Mouse (Mus musculus) midbrain, embryonic 12.5 days (tissue): ENCODE results near the gene Rasip1. TPM values are rescaled to one million over a fixed set of nuclear protein-coding genes. Genes with fewer than 3 reads are reported as not detected.

Source experiments
- ATAC-seq: fragments of 200-750 bp; cut with Nextera tagmentation; 2 replicates; pipeline ENCODE4 v1.8.0; 2017; ENCODE audit warnings: low read depth, moderate TSS enrichment, moderate library complexity; ENCODE audit not compliant: low FRiP score
- H3K27ac ChIP-seq: fragments of 300-500 bp; sonication (generic); replicated peaks from 2 replicates; pipeline ENCODE4 v1.5.1; 2016; ENCODE audit warnings: mild to moderate bottlenecking
- H3K27me3 ChIP-seq: fragments of 300-500 bp; sonication (generic); 2 replicates; pipeline ENCODE4 v1.6.1; 2016; ENCODE audit warnings: mild to moderate bottlenecking
- H3K36me3 ChIP-seq: fragments of 300-500 bp; sonication (generic); 2 replicates; pipeline ENCODE4 v1.6.1; 2016
- H3K4me1 ChIP-seq: fragments of 300-500 bp; sonication (generic); 2 replicates; pipeline ENCODE4 v1.6.1; 2016
- H3K4me2 ChIP-seq: fragments of 300-500 bp; sonication (generic); replicated peaks from 2 replicates; pipeline ENCODE4 v1.6.1; 2016; ENCODE audit warnings: mild to moderate bottlenecking, moderate library complexity
- H3K4me3 ChIP-seq: fragments of 300-500 bp; sonication (generic); 2 replicates; pipeline ENCODE4 v1.5.1; 2016; ENCODE audit warnings: mild to moderate bottlenecking
- H3K9ac ChIP-seq: fragments of 300-500 bp; sonication (generic); replicated peaks from 2 replicates; pipeline ENCODE4 v1.6.1; 2016; ENCODE audit warnings: mild to moderate bottlenecking, moderate library complexity
- H3K9me3 ChIP-seq: fragments of 300-500 bp; sonication (generic); 2 replicates; pipeline ENCODE4 v1.6.1; 2016; ENCODE audit warnings: mild to moderate bottlenecking
- WGBS: fragments of 180-500 bp; shearing (Covaris S2); methylation state at CpG from one replicate; pipeline ENCODE4 v1.1.7; 2016; 5-methylcytosine and 5-hydroxymethylcytosine counted together
- polyA plus RNA-seq: library from polyadenylated mRNA; unstranded; fragments of >200 nt; fragmentation: Nextera tagmentation; extraction: Ambion mirVana; gene quantifications from 2 replicates; pipeline ENCODE4 v1.2.1, GENCODE M21; 2016

Rasip1 gene
- 10.7 and 11.6 TPM in 2 replicates for polyA plus RNA-seq

DNA sequence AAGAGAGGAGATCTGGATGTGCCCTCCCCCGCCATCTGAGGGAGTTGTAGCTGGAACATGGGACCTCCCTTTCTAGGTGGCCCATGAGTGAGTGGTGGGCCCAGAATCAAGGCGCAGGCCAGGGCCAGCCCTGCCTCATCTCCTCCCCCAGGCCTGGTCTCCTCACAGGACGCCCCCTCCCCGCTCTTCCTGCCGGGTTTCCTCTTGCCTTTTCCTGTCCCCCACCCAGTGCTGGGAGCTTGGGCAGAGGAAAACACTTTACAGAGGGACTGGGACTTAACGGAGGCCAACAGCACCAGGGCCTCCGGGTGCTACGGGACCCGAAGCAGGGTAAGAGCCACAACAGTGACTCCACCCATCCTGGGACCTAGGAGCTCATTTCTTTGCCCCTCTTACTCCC lies at the start of gene Rasip1:
Gene Rasip1, plus strand, starts transcription at position 228 of the 400 bp plus-strand sequence.
- Histone ChIP-seq H3K9me3 (no peaks in the 10 kb centered on the region), H3K4me1 (0 out of 2 replicates have a peak, but pooled peaks cover 7% of the 10 kb centered on the region), H3K27ac (peak within 1 kb of the TSS; percentile 69), H3K4me3 (peak within 1 kb of the TSS; percentile 54), H3K36me3 (no peaks in the 10 kb centered on the region), H3K4me2 (peak within 1 kb of the TSS; percentile 78), H3K27me3 (peaks cover 59% of the 10 kb centered on the region), H3K9ac (peak within 1 kb of the TSS; percentile 67)
- WGBS: 86% methylated on average over 9 of the region's 9 CpGs
- ATAC-seq: no peak

DNA sequence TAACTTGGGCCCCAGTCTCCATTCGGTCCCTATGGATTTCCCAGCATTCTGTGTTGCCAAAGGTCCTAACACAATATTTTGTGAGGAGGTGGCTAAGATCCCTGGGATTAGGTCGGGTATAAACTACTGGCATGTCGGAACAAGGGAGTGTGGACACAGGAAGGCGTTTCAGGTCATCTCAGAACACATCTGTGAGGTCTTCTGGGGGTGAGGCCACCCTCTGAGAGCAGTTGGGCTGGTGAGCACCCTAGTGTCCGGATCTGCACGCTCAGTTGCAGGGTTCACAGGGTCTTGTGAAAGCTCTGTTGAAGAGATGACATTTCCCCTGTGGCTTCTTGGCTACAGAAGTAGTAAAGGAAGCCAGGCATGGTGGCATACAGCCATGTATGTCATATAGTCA lies 41.4 kb upstream of the Rasip1 start:
- H3K27me3 ChIP-seq: no peaks in the 10 kb centered on the region
- H3K9ac ChIP-seq: no peak overlapping the region
- 0 out of 2 replicates have a peak, but pooled peaks cover 3% of the 10 kb centered on the region for H3K4me1 ChIP-seq
- no peak overlapping the region for H3K4me3 ChIP-seq
- H3K27ac ChIP-seq: no peak overlapping the region
- H3K9me3 ChIP-seq: no peaks in the 10 kb centered on the region
- ATAC-seq: no peak
- 88% methylated on average over 6 of the region's 6 CpGs for WGBS
- peaks cover 18% of the 10 kb centered on the region for H3K36me3 ChIP-seq
- H3K4me2 ChIP-seq: no peak overlapping the region

- H3K4me1 ChIP-seq: 0 out of 2 replicates have a peak, but pooled peaks cover 3% of the 10 kb centered on the region
- H3K27me3 ChIP-seq: no peaks in the 10 kb centered on the region
- no peak overlapping the region for H3K4me3 ChIP-seq
- no peaks in the 10 kb centered on the region for H3K9me3 ChIP-seq
- 93% methylated on average over 23 of the region's 23 CpGs for WGBS
- H3K27ac ChIP-seq: no peak overlapping the region
- ATAC-seq: no peak
- peak overlapping the region; percentile 5; the same call in 1 of the 2 replicates for H3K4me2 ChIP-seq
- no peak overlapping the region for H3K9ac ChIP-seq
- peaks cover 18% of the 10 kb centered on the region for H3K36me3 ChIP-seq
These were observed 39.4 kb upstream of the Rasip1 start for GRCm38 (mm10) chr7:45587631-45588592.

DNA sequence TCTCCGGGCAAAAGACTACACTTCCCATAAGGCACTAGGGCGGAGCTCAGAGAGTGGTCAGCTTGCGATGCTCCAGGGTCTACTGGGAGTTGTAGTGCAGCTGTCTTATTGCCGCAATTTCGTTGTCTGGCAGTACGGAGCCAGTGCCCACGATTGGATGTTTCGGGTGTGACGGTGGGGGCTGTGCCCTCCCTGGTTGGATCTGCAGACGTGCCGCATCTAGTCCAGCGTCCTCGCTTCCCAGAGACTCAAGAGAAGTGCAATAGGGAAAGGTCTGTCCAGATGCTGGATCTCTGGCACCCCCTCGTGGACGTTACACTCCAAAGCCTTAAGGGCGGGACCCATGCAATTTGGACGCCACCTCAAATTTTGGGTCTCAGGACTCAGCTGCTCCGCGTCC lies 38.1 kb upstream of the Rasip1 start:
- Histone ChIP-seq H3K36me3 (peaks cover 18% of the 10 kb centered on the region), H3K9me3 (no peaks in the 10 kb centered on the region), H3K9ac (0 out of 2 replicates have a peak overlapping the region, but pooled peaks have one; percentile 24), H3K4me1 (0 out of 2 replicates have a peak, but pooled peaks cover 3% of the 10 kb centered on the region), H3K27ac (peak overlapping the region; percentile 63; the same call in 1 of the 2 replicates), H3K4me2 (peak overlapping the region; percentile 54), H3K4me3 (peak overlapping the region; percentile 35), H3K27me3 (no peaks in the 10 kb centered on the region)
- peak; percentile 97 for ATAC-seq
- WGBS: 5% methylated on average over 19 of the region's 19 CpGs

DNA sequence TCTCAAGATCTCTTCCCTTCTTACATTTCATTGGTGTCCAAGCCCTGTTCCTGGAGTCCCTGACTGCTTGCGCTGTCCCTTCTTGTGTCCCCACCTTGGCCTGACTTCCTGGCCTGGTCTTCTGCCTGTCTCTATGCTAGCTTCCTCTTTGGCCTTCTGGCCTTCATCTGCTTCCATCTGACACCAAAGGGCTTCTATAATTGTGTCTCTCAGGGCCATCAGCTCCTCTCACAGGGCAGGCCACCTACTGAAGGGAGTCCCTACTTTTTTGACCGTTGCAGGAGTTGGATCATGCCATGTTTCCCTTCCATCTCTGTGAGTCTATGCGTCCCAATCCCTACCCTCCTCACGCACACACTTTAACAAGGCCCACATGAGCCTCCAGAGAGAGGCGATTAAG lies 37.4 kb upstream of the Rasip1 start:
- WGBS: 96% methylated on average over 5 of the region's 5 CpGs
- Histone ChIP-seq H3K27ac (no peak overlapping the region), H3K4me3 (no peak overlapping the region), H3K9me3 (no peaks in the 10 kb centered on the region), H3K27me3 (no peaks in the 10 kb centered on the region), H3K9ac (0 out of 2 replicates have a peak overlapping the region, but pooled peaks have one; percentile 24), H3K4me1 (0 out of 2 replicates have a peak, but pooled peaks cover 3% of the 10 kb centered on the region), H3K4me2 (no peak overlapping the region), H3K36me3 (peaks cover 15% of the 10 kb centered on the region)
- no peak for ATAC-seq

- Histone ChIP-seq H3K36me3 (peaks cover 5% of the 10 kb centered on the region), H3K27me3 (no peaks in the 10 kb centered on the region), H3K9me3 (no peaks in the 10 kb centered on the region), H3K4me3 (no peak overlapping the region), H3K4me2 (no peak overlapping the region), H3K27ac (no peak overlapping the region), H3K9ac (no peak overlapping the region), H3K4me1 (0 out of 2 replicates have a peak, but pooled peaks cover 3% of the 10 kb centered on the region)
- 72% methylated on average over 3 of the region's 3 CpGs for WGBS
- ATAC-seq: no peak
These were observed 36.4 kb upstream of the Rasip1 start for GRCm38 (mm10) chr7:45590874-45591273.

- WGBS: 80% methylated on average over 7 of the region's 7 CpGs
- H3K4me1 ChIP-seq: 0 out of 2 replicates have a peak, but pooled peaks cover 3% of the 10 kb centered on the region
- no peaks in the 10 kb centered on the region for H3K27me3 ChIP-seq
These were observed 35.4 kb upstream of the Rasip1 start for GRCm38 (mm10) chr7:45591880-45592279.

GRCm38 (mm10) chr7:45593118-45593815 lies 34.0 kb upstream of the Rasip1 start:
- no peak overlapping the region for H3K27ac ChIP-seq
- H3K9ac ChIP-seq: no peak overlapping the region
- 29% methylated on average over 10 of the region's 10 CpGs for WGBS
- H3K27me3 ChIP-seq: no peaks in the 10 kb centered on the region
- no peak overlapping the region for H3K4me3 ChIP-seq
- no peak for ATAC-seq
- no peaks in the 10 kb centered on the region for H3K9me3 ChIP-seq
- 0 out of 2 replicates have a peak, but pooled peaks cover 3% of the 10 kb centered on the region for H3K4me1 ChIP-seq
- H3K4me2 ChIP-seq: no peak overlapping the region
- no peaks in the 10 kb centered on the region for H3K36me3 ChIP-seq

More at GRCm38 (mm10) chr7:45591880-45592279, 35.4 kb upstream of the Rasip1 start:
- H3K36me3 ChIP-seq: no peaks in the 10 kb centered on the region; the same call in 1 of the 2 replicates
- no peak for ATAC-seq
- no peak overlapping the region for H3K4me3 ChIP-seq
- H3K9me3 ChIP-seq: no peaks in the 10 kb centered on the region
- H3K9ac ChIP-seq: no peak overlapping the region
- no peak overlapping the region for H3K4me2 ChIP-seq
- no peak overlapping the region for H3K27ac ChIP-seq

- no peak overlapping the region for H3K4me3 ChIP-seq
- 81% methylated on average over 4 of the region's 4 CpGs for WGBS
- H3K9ac ChIP-seq: no peak overlapping the region
- no peaks in the 10 kb centered on the region for H3K27me3 ChIP-seq
- H3K4me1 ChIP-seq: no peaks in the 10 kb centered on the region
- H3K9me3 ChIP-seq: no peaks in the 10 kb centered on the region
- no peaks in the 10 kb centered on the region for H3K36me3 ChIP-seq
- no peak overlapping the region for H3K27ac ChIP-seq
- H3K4me2 ChIP-seq: no peak overlapping the region
- ATAC-seq: no peak
These were observed 32.1 kb upstream of the Rasip1 start for GRCm38 (mm10) chr7:45595176-45595575.

GRCm38 (mm10) chr7:45596107-45596506 lies 31.2 kb upstream of the Rasip1 start:
- Histone ChIP-seq H3K4me3 (no peak overlapping the region), H3K4me2 (no peak overlapping the region), H3K36me3 (no peaks in the 10 kb centered on the region), H3K27ac (no peak overlapping the region), H3K4me1 (no peaks in the 10 kb centered on the region), H3K27me3 (no peaks in the 10 kb centered on the region; the same call in 1 of the 2 replicates), H3K9me3 (no peaks in the 10 kb centered on the region), H3K9ac (no peak overlapping the region)
- ATAC-seq: no peak
- 88% methylated on average over 1 of the region's 1 CpGs for WGBS

- H3K9ac ChIP-seq: no peak overlapping the region
- no peaks in the 10 kb centered on the region for H3K4me1 ChIP-seq
- ATAC-seq: no peak
- no peak overlapping the region for H3K4me3 ChIP-seq
- 88% methylated on average over 5 of the region's 5 CpGs for WGBS
- no peak overlapping the region for H3K4me2 ChIP-seq
- H3K9me3 ChIP-seq: no peaks in the 10 kb centered on the region
- no peaks in the 10 kb centered on the region; the same call in 1 of the 2 replicates for H3K27me3 ChIP-seq
- no peaks in the 10 kb centered on the region for H3K36me3 ChIP-seq
- no peak overlapping the region for H3K27ac ChIP-seq
These were observed 30.3 kb upstream of the Rasip1 start for GRCm38 (mm10) chr7:45597013-45597412.
